Mouse (Mus musculus) lung, postnatal 25 days (tissue): ENCODE results near the gene Kcna2.

Source experiments
- DNase-seq: peaks from one replicate; pipeline ENCODE4 v3.0.0; 2022; ENCODE audit warnings: low spot score

Gene Kcna2

DNA sequence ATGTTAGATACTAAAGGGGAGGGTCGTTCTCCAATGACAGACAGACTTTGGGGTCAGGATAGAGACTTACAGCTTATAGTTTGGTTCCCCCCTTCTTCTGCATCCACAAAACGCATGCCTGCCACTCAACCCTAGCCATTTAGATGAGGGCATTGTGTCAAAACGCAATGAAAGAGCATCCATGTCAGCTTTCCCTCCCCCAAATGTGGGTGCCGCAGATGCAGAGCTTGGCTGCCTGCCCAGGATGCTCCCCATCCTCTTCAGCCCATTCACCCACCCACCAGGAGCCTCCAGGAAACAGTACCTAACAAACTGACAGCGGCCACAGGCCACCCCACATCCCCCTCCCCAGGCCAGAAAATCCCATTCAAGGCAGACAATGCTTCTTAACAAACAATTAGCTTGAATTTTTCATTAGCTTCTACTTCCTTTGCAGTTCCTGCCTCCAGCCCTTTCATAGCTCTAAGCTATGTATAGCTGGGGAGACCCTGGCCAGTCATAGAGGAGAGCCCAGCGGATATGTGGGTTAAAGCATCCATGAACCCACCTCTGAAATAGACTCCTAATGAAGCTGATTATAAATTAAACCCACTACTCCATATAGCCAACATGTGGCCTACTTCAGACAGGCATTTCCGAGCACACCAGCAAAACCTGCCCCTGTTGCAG is 50.1 kb downstream of the Kcna2 start:
- no peak for DNase-seq

DNA sequence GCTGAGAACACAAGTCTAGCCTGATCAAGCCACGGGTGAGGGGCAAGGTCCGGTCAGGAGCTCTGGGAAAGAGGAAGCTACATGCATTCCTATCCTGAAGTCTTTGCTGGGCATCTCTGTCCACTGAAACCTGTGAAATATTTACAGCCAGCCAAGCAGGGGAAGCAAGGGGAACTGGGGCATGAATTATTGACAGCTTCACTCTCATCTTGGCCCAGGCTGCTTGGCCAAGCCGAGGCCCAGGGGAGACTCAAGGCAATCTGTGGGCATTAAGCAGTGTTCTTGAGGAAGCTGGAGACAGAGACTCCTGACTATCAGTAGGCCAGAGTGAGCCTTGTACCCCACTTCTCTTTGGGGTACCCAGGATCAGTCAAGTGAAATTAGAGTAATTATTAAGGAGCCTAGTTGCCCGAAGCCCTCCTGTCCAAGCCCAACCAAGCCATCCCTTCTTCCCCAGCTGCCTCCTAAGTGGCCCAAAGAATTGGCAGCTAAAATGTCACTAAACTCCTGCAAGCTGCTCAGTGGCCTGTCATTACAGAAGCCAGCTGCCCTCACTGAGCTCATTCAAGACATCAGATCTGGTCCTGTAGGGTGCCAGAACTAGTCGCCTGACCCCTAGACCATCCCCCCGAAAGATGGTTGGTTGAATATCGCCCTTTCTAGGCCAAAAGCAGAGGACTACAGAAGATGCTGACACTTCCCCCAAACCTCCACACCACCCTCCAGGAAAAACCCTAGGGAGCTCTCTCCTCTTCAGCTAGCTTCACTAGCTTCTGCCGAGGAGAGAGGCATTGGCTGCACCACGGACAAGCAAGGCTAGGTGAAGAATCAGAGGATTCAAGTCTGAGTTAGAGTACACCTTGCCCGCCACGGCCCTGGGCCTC is 53.1 kb downstream of the Kcna2 start:
- no peak for DNase-seq

DNA sequence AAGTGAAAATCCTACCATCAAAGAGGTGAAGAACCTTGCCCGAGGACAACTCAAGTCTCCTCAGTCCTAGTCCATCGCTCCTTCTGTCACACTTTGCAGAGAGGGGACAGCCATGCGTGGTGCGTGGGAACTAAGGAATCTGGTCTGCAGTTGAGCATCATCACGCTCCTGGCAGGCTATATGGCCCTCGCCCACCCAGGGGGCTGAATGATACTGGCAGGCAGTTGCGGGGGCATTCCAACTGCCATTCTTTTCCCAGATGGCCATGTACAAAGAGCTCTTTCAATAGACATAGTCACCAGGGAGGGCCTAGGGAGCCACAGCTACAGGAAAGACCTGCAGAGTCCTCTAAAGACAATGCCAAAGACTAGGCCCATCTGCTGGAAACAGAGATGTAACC is 57.9 kb downstream of the Kcna2 start:
- no peak for DNase-seq

DNA sequence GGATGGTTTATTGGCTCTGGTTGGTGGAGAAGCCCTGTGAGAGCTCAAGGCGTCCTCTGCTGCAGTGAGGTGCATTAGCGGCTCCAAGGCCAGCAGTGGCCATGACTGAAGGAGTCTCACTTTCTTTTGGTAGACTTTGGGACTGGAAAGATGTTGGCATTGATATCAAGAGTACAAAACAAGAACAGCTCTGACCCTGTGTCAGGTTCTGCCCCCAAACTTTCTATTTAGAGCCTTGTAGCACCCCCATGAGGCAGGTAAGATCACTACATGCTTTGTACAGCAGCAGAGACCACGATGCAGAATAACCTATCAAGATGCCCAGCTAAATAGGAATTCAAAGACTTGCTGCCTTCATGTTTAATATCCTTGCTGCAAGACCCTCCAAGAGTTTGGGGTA is 58.5 kb downstream of the Kcna2 start:
- no peak for DNase-seq

DNA sequence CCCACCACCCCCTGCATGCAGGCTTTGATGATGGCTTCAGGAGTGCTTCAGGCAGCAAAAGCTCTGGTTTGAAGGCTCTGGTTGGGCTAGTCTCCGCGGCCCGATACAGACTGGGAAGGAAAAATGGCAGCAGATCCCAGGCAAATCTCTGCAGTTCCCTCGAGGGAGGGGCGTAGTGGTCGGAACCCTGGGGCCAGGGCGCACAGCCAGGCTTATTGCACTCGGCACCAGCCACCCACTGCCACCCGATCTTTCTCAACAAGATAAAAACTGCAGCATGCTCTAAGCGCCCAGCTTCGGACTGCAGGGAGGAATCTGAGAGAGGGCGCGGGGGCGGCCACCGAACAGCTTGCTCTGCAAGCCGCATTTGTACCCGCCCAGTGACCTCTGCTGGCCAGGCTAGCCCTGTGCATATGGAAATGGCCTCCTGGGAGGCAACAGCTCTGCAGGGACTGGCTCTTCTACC is 58.9 kb downstream of the Kcna2 start:
- no peak for DNase-seq

DNA sequence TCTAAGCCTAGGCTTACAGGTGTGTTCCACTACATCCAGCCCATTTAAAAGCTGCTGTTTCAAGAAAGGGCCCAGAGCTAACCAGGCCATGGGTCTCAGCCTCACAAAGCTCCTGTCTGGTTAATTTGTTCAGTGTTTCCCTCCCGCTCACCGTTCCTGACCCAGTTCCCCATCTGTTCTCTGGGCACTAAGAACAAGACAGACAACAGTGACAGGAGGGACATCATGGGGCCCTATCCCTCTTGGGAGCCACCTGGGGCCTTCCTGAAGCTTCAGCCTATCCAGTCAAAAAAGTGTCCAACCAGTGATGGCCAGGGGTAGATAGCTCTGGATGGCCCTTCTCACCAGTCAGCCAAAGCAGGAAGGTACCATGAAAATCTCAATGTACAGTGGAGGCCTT is 61.8 kb downstream of the Kcna2 start:
- no peak for DNase-seq
